Mouse (Mus musculus) megakaryocyte, embryonic 14.5 days (primary cell): ENCODE data around the gene Mrpl32. TPM values are rescaled to one million over a fixed set of nuclear protein-coding genes. Genes with fewer than 3 reads are reported as not detected.

ENCODE experiments used
- H3K27me3 ChIP-seq: replicated peaks from 2 replicates; pipeline ENCODE3; 2012; ENCODE audit warnings: inconsistent platforms
- H3K36me3 ChIP-seq: replicated peaks from 2 replicates; pipeline ENCODE3; 2012; ENCODE audit warnings: low read length, inconsistent platforms, mixed read lengths
- H3K4me1 ChIP-seq: 2 replicates; pipeline ENCODE4 v1.6.1; 2012; ENCODE audit warnings: inconsistent platforms
- H3K4me3 ChIP-seq: replicated peaks from 2 replicates; pipeline ENCODE3; 2012; ENCODE audit warnings: moderate library complexity, mild to moderate bottlenecking, inconsistent platforms
- H3K9me3 ChIP-seq: 2 replicates; pipeline ENCODE4 v1.6.1; 2012; ENCODE audit warnings: inconsistent platforms
- FLI1 ChIP-seq: IDR thresholded peaks from 2 replicates; pipeline ENCODE4 v1.6.1; 2012; ENCODE audit warnings: low read length, inconsistent platforms, mixed read lengths
- GATA1 ChIP-seq: IDR thresholded peaks from 3 replicates; pipeline ENCODE4 v1.6.1; 2012; ENCODE audit warnings: mixed read lengths, low read length, inconsistent platforms, borderline replicate concordance
- polyA plus RNA-seq: library from polyadenylated mRNA; stranded (reverse); fragments of >175 nt; gene quantifications from 2 replicates; pipeline ENCODE4 v1.2.3, GENCODE M21; 2012; ENCODE audit warnings: low replicate concordance; ENCODE audit not compliant: insufficient read depth

The Mrpl32 gene
- polyA plus RNA-seq, 1 experiment = 20.9 TPM

DNA sequence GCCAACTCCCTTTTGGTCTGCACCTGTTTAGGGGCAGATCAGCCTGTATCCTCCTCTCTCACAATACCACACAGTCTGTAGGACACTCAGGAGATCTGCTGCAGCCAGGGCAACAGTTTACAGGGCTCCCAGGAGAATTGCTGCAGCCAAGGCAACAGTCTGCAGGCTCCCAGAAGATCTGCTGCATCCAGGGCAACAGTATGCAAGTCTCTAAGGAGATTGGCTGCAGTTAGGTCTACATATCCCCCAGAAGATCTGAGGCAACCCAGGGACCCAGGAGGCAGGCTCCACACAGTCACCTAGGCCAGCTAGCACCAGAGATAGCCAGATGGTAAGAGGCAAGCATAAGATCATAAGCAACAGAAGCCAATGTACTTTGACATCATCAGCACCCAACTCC is 38.8 kb downstream of the Mrpl32 start:
- H3K36me3 ChIP-seq = no peaks in the 10 kb centered on the region
- no peaks in the 10 kb centered on the region for H3K27me3 ChIP-seq
- H3K4me1 ChIP-seq = no peaks in the 10 kb centered on the region
- peaks cover 6% of the 10 kb centered on the region; the same call in 1 of the 2 replicates for H3K9me3 ChIP-seq
- no peak for TF ChIP-seq GATA1
- no peak for TF ChIP-seq FLI1
- no peak overlapping the region for H3K4me3 ChIP-seq

GRCm38 (mm10) chr13:14561336-14561735 is 51.6 kb downstream of the Mrpl32 start:
- H3K36me3 ChIP-seq = no peaks in the 10 kb centered on the region
- TF ChIP-seq FLI1 = no peak
- TF ChIP-seq GATA1 = no peak
- H3K27me3 ChIP-seq = no peaks in the 10 kb centered on the region
- no peaks in the 10 kb centered on the region for H3K9me3 ChIP-seq
- no peak overlapping the region for H3K4me3 ChIP-seq
- H3K4me1 ChIP-seq = no peaks in the 10 kb centered on the region

Other genes with a start within 250 kb of the Mrpl32 start
- 0.65 TPM in 1 of 2 replicates, not detected in the other for gene Hecw1, start 89.9 kb downstream of the Mrpl32 start, polyA plus RNA-seq
- 7.9 TPM in 1 of 2 replicates, not detected in the other for gene Psma2, start 75 bp upstream of the Mrpl32 start, polyA plus RNA-seq
- 0.30 TPM in 1 of 2 replicates, not detected in the other for gene AW209491, start 17.0 kb upstream of the Mrpl32 start, polyA plus RNA-seq